Mouse (Mus musculus) forebrain, embryonic 12.5 days (tissue): Measurements from ENCODE around the gene Tacr2. TPM values are rescaled to one million over a fixed set of nuclear protein-coding genes. Genes with fewer than 3 reads are reported as not detected.

Experiments used
- ATAC-seq: fragments of 200-750 bp; cut with Nextera tagmentation; 2 replicates; pipeline ENCODE4 v1.8.0; 2017; ENCODE audit warnings: moderate TSS enrichment; ENCODE audit not compliant: low FRiP score
- H3K27ac ChIP-seq: fragments of 300-500 bp; sonication (generic); 2 replicates; pipeline ENCODE4 v1.5.1; 2016; ENCODE audit warnings: mild to moderate bottlenecking
- H3K27me3 ChIP-seq: fragments of 300-500 bp; sonication (generic); 2 replicates; pipeline ENCODE4 v1.6.1; 2016; ENCODE audit warnings: mild to moderate bottlenecking
- H3K36me3 ChIP-seq: fragments of 300-500 bp; sonication (generic); replicated peaks from 2 replicates; pipeline ENCODE4 v1.6.1; 2016; ENCODE audit warnings: mild to moderate bottlenecking
- H3K4me1 ChIP-seq: fragments of 300-500 bp; sonication (generic); 2 replicates; pipeline ENCODE4 v1.6.1; 2016
- H3K4me2 ChIP-seq: fragments of 300-500 bp; sonication (generic); 2 replicates; pipeline ENCODE4 v1.6.1; 2016; ENCODE audit warnings: mild to moderate bottlenecking, moderate library complexity
- H3K4me3 ChIP-seq: fragments of 300-500 bp; sonication (generic); replicated peaks from 2 replicates; pipeline ENCODE4 v1.5.1; 2016; ENCODE audit warnings: mild to moderate bottlenecking
- H3K9ac ChIP-seq: fragments of 300-500 bp; sonication (generic); 2 replicates; pipeline ENCODE4 v1.6.1; 2016; ENCODE audit warnings: mild to moderate bottlenecking
- H3K9me3 ChIP-seq: fragments of 300-500 bp; sonication (generic); 2 replicates; pipeline ENCODE4 v1.6.1; 2016
- WGBS: fragments of 180-500 bp; shearing (Covaris S2); methylation state at CpG from one replicate; pipeline ENCODE4 v1.1.7; 2016; 5-methylcytosine and 5-hydroxymethylcytosine counted together
- polyA plus RNA-seq: library from polyadenylated mRNA; unstranded; fragments of >200 nt; fragmentation: Nextera tagmentation; extraction: Ambion mirVana; gene quantifications from 2 replicates; pipeline ENCODE4 v1.2.1, GENCODE M21; 2016

Tacr2 gene
- polyA plus RNA-seq, 1 experiment from 2014 or later: not detected

- Histone ChIP-seq H3K4me3 (no peak overlapping the region), H3K27me3 (no peaks in the 10 kb centered on the region), H3K4me2 (no peak overlapping the region), H3K4me1 (0 out of 2 replicates have a peak, but pooled peaks cover 4% of the 10 kb centered on the region), H3K9me3 (no peaks in the 10 kb centered on the region), H3K27ac (no peak overlapping the region), H3K9ac (no peak overlapping the region), H3K36me3 (no peaks in the 10 kb centered on the region)
- WGBS: 87% methylated on average over 17 of the region's 17 CpGs
- no peak for ATAC-seq
Observed at GRCm38 (mm10) chr10:62222777-62223176, 29.5 kb upstream of the Tacr2 start.

- WGBS: 79% methylated on average over 6 of the region's 6 CpGs
- ATAC-seq: no peak
- H3K4me3 ChIP-seq: no peak overlapping the region
- no peak overlapping the region for H3K4me2 ChIP-seq
- H3K36me3 ChIP-seq: no peaks in the 10 kb centered on the region
- peaks cover 5% of the 10 kb centered on the region; the same call in 1 of the 2 replicates for H3K27me3 ChIP-seq
- H3K9me3 ChIP-seq: no peaks in the 10 kb centered on the region
- H3K9ac ChIP-seq: no peak overlapping the region
- no peak overlapping the region for H3K27ac ChIP-seq
- H3K4me1 ChIP-seq: 0 out of 2 replicates have a peak, but pooled peaks cover 4% of the 10 kb centered on the region
Observed at GRCm38 (mm10) chr10:62224231-62224630, 28.0 kb upstream of the Tacr2 start.

- WGBS: 76% methylated on average over 7 of the region's 7 CpGs
- no peak overlapping the region for H3K27ac ChIP-seq
- no peak overlapping the region for H3K4me2 ChIP-seq
- no peak overlapping the region for H3K4me3 ChIP-seq
- H3K9me3 ChIP-seq: no peaks in the 10 kb centered on the region
- H3K36me3 ChIP-seq: no peaks in the 10 kb centered on the region
- ATAC-seq: no peak
- peaks cover 14% of the 10 kb centered on the region; the same call in 1 of the 2 replicates for H3K27me3 ChIP-seq
- no peak overlapping the region for H3K9ac ChIP-seq
- H3K4me1 ChIP-seq: peaks cover 12% of the 10 kb centered on the region
Observed at GRCm38 (mm10) chr10:62225839-62226238, 26.4 kb upstream of the Tacr2 start.

GRCm38 (mm10) chr10:62228126-62228525, 24.1 kb upstream of the Tacr2 start:
- Histone ChIP-seq H3K4me1 (peaks cover 15% of the 10 kb centered on the region), H3K4me2 (no peak overlapping the region), H3K27me3 (peaks cover 23% of the 10 kb centered on the region), H3K36me3 (no peaks in the 10 kb centered on the region), H3K27ac (no peak overlapping the region), H3K4me3 (no peak overlapping the region), H3K9ac (no peak overlapping the region), H3K9me3 (no peaks in the 10 kb centered on the region)
- WGBS: 75% methylated on average over 6 of the region's 6 CpGs
- no peak for ATAC-seq

- Histone ChIP-seq H3K27ac (no peak within 1 kb of the TSS), H3K4me3 (peak within 1 kb of the TSS; percentile 60), H3K4me1 (peaks cover 15% of the 10 kb centered on the region), H3K4me2 (peak within 1 kb of the TSS; percentile 75), H3K9me3 (no peaks in the 10 kb centered on the region), H3K36me3 (no peaks in the 10 kb centered on the region), H3K9ac (peak within 1 kb of the TSS; percentile 69), H3K27me3 (peaks cover 23% of the 10 kb centered on the region)
- whole genome bisulfite sequencing: under 1% methylated on average over 59 of the region's 59 CpGs
- peak; percentile 98 for ATAC-seq
Observed at GRCm38 (mm10) chr10:62230708-62231394, 21.4 kb upstream of the Tacr2 start, which contains the start of gene Tspan15. Gene Tspan15 (minus strand): TSS chr10:62231251.

- Histone ChIP-seq H3K27me3 (peaks cover 23% of the 10 kb centered on the region), H3K4me1 (peaks cover 10% of the 10 kb centered on the region), H3K27ac (no peak overlapping the region), H3K4me2 (peak overlapping the region; percentile 75), H3K36me3 (no peaks in the 10 kb centered on the region), H3K9ac (peak overlapping the region; percentile 69), H3K4me3 (peak overlapping the region; percentile 60), H3K9me3 (no peaks in the 10 kb centered on the region)
- WGBS: 2% methylated on average over 13 of the region's 13 CpGs
- ATAC-seq: no peak; the same call in 1 of the 2 replicates
Observed at GRCm38 (mm10) chr10:62231395-62231732, 20.9 kb upstream of the Tacr2 start.

GRCm38 (mm10) chr10:62231811-62232210, 20.4 kb upstream of the Tacr2 start:
- H3K27me3 ChIP-seq: peaks cover 23% of the 10 kb centered on the region
- no peaks in the 10 kb centered on the region for H3K9me3 ChIP-seq
- no peak; the same call in 1 of the 2 replicates for ATAC-seq
- WGBS: 74% methylated on average over 3 of the region's 3 CpGs
- H3K9ac ChIP-seq: no peak overlapping the region
- no peak overlapping the region for H3K4me3 ChIP-seq
- no peak overlapping the region for H3K4me2 ChIP-seq
- no peak overlapping the region for H3K27ac ChIP-seq
- H3K4me1 ChIP-seq: peaks cover 10% of the 10 kb centered on the region
- H3K36me3 ChIP-seq: no peaks in the 10 kb centered on the region

- Histone ChIP-seq H3K4me2 (no peak overlapping the region), H3K4me1 (0 out of 2 replicates have a peak, but pooled peaks cover 3% of the 10 kb centered on the region), H3K27ac (no peak overlapping the region), H3K4me3 (no peak overlapping the region), H3K9me3 (no peaks in the 10 kb centered on the region), H3K9ac (no peak overlapping the region), H3K36me3 (no peaks in the 10 kb centered on the region), H3K27me3 (peaks cover 10% of the 10 kb centered on the region)
- 83% methylated on average over 6 of the region's 6 CpGs for WGBS
- ATAC-seq: no peak
Observed at GRCm38 (mm10) chr10:62236165-62236564, 16.1 kb upstream of the Tacr2 start.

GRCm38 (mm10) chr10:62237205-62237604, 15.0 kb upstream of the Tacr2 start:
- no peak overlapping the region for H3K27ac ChIP-seq
- H3K36me3 ChIP-seq: no peaks in the 10 kb centered on the region
- H3K4me3 ChIP-seq: no peak overlapping the region
- H3K27me3 ChIP-seq: peaks cover 8% of the 10 kb centered on the region
- H3K9me3 ChIP-seq: no peaks in the 10 kb centered on the region
- 83% methylated on average over 10 of the region's 10 CpGs for WGBS
- H3K9ac ChIP-seq: no peak overlapping the region
- no peak overlapping the region for H3K4me2 ChIP-seq
- no peaks in the 10 kb centered on the region for H3K4me1 ChIP-seq
- ATAC-seq: no peak

GRCm38 (mm10) chr10:62238688-62239087, 13.6 kb upstream of the Tacr2 start:
- no peak overlapping the region for H3K27ac ChIP-seq
- no peaks in the 10 kb centered on the region for H3K36me3 ChIP-seq
- no peaks in the 10 kb centered on the region for H3K4me1 ChIP-seq
- no peak overlapping the region for H3K4me2 ChIP-seq
- ATAC-seq: no peak
- H3K4me3 ChIP-seq: no peak overlapping the region
- H3K27me3 ChIP-seq: no peaks in the 10 kb centered on the region
- no peaks in the 10 kb centered on the region for H3K9me3 ChIP-seq
- 97% methylated on average over 3 of the region's 3 CpGs for WGBS
- no peak overlapping the region for H3K9ac ChIP-seq

- WGBS: 66% methylated on average over 6 of the region's 6 CpGs
- Histone ChIP-seq H3K27me3 (no peaks in the 10 kb centered on the region), H3K27ac (no peak overlapping the region), H3K4me3 (no peak overlapping the region), H3K9ac (no peak overlapping the region), H3K4me2 (no peak overlapping the region), H3K4me1 (no peaks in the 10 kb centered on the region), H3K9me3 (no peaks in the 10 kb centered on the region), H3K36me3 (no peaks in the 10 kb centered on the region)
- no peak for ATAC-seq
Observed at GRCm38 (mm10) chr10:62239270-62239669, 13.0 kb upstream of the Tacr2 start.

GRCm38 (mm10) chr10:62242358-62242757, 9.9 kb upstream of the Tacr2 start:
- Histone ChIP-seq H3K9ac (no peak overlapping the region), H3K27me3 (no peaks in the 10 kb centered on the region), H3K27ac (no peak overlapping the region), H3K9me3 (no peaks in the 10 kb centered on the region), H3K36me3 (no peaks in the 10 kb centered on the region), H3K4me1 (no peaks in the 10 kb centered on the region), H3K4me3 (no peak overlapping the region), H3K4me2 (no peak overlapping the region)
- ATAC-seq: no peak
- WGBS: 82% methylated on average over 10 of the region's 10 CpGs

GRCm38 (mm10) chr10:62242896-62243295, 9.3 kb upstream of the Tacr2 start:
- no peak for ATAC-seq

More at GRCm38 (mm10) chr10:62242896-62243295, 9.3 kb upstream of the Tacr2 start:
- Histone ChIP-seq H3K9ac (no peak overlapping the region), H3K36me3 (no peaks in the 10 kb centered on the region), H3K4me1 (no peaks in the 10 kb centered on the region), H3K9me3 (no peaks in the 10 kb centered on the region), H3K27ac (no peak overlapping the region), H3K4me3 (no peak overlapping the region), H3K4me2 (no peak overlapping the region), H3K27me3 (0 out of 2 replicates have a peak, but pooled peaks cover 3% of the 10 kb centered on the region)
- 52% methylated on average over 12 of the region's 13 CpGs for WGBS
